Mouse (Mus musculus) heart, postnatal 14 days (tissue): ENCODE measurements at regions not wholly inside any gene's neighbourhood (a gene's known extent, or its start where the extent isn't known, plus 50 kb on each side); places are given as distances from the start of the nearest gene placed in this dataset.

ENCODE experiments used
- DNase-seq, 2 experiments: peaks; one replicate each; pipeline ENCODE4 v3.0.0; 2021 to 2022
- intact Hi-C: fragments of 180-260 bp; cut with DNase I; formaldehyde crosslinking; loops from one replicate; pipeline ENCODE4 v1.15.1; 2025

GRCm38 (mm10) chr17:84879146-84879545 lies 77.4 kb upstream of the Ppm1b start:
- DNase-seq, result no peak
- intact Hi-C loops, result loop anchor here (5.0 kb wide), 2 partner anchors 143 to 213 kb away; partner anchors contain the start of genes Camkmt and Prepl

DNA sequence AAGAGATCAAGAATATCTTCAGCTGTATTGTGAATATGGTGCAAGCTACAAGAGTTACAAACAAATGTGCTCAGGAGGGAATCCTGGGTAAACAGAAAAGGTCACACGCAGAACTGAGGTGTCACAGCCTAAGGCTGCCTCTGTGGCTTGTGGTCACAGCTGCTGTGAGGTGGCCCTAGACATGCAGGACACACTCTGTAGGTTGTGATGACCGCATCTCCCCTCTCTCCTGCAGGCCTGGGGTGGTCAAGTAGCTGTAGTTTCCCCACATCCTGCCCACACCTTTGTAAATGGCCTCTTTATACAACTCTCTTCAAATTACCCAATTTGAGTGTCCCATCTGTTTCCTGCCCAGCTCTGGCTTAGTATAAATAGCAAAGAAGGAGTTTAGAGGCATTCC lies 75.6 kb upstream of the Ppm1b start:
- intact Hi-C loops, result no loop called here
- DNase-seq, result no peak

- intact Hi-C loops, result no loop called here
- no peak for DNase-seq
These were observed 68.0 kb upstream of the Ppm1b start for GRCm38 (mm10) chr17:84888525-84888924.

DNA sequence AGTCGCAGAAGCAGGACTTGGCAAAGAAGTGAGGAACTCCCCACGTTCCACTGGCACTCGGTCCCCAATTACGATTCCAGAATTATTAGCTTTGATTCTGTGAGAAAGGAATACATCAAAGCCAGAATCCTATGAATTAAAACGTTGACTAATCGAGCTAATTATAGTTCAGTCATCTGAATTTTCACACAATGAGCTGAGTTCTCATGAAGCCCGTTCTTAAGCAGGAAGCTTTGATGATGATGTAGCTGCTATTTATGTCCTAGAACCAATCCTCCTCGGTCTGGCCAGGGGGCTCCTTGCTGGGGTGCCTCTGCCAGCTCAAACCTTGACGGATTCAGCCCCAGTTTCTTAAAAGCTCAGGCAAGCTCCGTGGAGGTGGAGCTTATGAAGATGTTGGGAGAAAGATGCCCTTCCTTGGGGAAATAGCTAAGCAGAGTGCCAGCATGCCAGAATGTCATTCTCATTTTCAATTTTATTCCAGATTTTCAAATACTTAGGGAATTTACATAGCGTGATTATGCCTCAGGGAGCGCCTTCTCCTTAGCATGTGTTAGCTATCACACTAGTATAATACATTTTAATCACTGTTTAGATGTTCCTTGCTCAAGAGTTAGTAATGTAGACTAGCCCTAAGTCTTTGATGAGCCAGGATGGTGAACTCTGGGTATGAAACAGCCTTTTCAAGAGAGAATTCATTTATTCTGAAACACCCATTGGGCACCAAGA lies 65.5 kb upstream of the Ppm1b start:
- intact Hi-C loops, result no loop called here
- no peak for DNase-seq

DNA sequence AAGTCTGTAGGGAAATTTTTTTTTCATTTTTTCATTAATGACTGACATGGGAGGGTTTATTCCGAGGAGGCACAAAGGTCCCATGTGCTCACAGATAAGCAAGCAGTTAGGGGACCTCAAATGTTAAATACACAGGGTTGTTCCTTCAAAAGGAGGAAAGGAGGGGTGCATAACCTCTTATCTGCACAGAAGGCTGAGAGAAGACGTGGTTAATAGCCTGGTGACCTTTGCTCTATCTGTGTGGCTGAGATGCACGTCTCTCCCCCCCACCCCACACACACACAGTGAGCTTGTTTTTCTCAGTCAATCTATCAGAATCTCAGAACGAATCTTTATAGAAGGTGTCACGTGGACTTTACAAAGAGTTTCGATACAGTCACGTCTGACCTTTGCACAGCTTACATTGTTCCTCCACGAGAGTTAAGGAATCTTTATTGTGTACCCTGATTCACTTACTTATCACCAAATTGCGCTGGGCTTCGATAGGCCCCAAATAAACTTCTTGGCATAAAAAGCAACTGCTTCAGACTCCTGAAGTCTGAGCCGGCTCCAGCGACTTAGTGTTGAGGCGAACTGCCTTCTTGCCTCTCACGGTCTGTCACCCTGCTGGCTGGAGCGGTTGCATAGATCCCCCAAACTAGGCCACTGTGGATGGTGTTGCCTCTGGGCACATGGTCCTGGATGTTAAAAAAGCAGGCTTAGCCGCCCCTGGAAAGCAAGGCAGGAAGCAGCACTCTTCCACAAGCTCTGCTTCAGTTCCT lies 63.1 kb upstream of the Ppm1b start:
- intact Hi-C loops, result no loop called here
- no peak for DNase-seq

GRCm38 (mm10) chr17:84895526-84895925 lies 61.0 kb upstream of the Ppm1b start:
- intact Hi-C loops, result no loop called here
- DNase-seq, result no peak

DNA sequence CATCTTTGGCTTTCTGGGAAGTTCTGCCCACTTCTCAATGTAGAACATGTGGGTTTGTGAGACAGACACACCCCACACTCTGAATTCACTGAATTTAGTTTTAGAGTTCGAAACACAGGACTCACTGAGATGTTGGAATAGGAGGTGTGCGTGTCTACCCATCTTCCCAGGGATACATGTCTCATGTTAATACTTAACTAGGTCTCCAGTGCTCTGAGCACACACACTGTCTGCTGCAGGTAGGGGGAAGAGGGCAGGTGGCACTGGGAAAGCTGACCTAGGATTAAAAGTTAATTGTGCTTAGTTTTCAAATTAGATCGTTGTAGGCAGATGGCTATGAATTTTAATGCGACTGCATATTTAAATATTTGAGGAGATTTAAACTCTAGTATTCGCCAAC lies 60.0 kb upstream of the Ppm1b start:
- intact Hi-C loops, result no loop called here
- no peak for DNase-seq

DNA sequence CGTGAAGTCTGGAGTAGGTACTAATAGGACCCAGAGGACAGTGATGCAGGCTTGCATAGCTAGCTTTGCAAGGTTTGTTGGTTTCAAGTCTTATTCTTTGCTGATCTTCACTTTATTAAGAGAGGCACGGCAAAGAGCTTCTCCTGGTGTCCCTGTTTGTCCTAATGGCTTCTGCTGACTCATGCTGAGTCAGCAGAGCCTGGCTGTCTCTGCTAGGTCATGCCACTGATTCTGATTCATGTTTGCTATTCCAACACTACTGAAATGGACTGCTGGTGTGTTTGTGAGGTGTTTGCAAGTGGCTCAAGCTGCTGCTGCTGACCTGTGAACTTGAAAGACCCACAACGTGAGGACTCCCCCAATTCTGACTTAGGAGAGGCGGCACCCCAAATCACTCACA lies 58.1 kb upstream of the Ppm1b start:
- intact Hi-C loops, result no loop called here
- no peak for DNase-seq

GRCm38 (mm10) chr17:84903625-84904337 lies 52.8 kb upstream of the Ppm1b start:
- no peak for DNase-seq
- intact Hi-C loops, result no loop called here
